Mouse (Mus musculus) hindbrain, postnatal 0 days (tissue): Measurements from ENCODE around the gene Rbms1. TPM values are rescaled to one million over a fixed set of nuclear protein-coding genes. Genes with fewer than 3 reads are reported as not detected.

Experiments used
- ATAC-seq: fragments of 200-750 bp; cut with Nextera tagmentation; 2 replicates; pipeline ENCODE4 v1.8.0; 2017; ENCODE audit warnings: mild to moderate bottlenecking, moderate TSS enrichment, moderate library complexity
- DNase-seq: peaks from one replicate; pipeline ENCODE4 v3.0.0-alpha.2; 2015; ENCODE audit warnings: low spot score
- H3K27ac ChIP-seq: fragments of 300-500 bp; sonication (generic); 2 replicates; pipeline ENCODE4 v1.5.1; 2014; ENCODE audit warnings: mild to moderate bottlenecking
- H3K27me3 ChIP-seq: fragments of 300-500 bp; sonication (generic); 2 replicates; pipeline ENCODE4 v1.6.1; 2014; ENCODE audit warnings: low read length, mixed read lengths; ENCODE audit not compliant: insufficient read depth
- H3K36me3 ChIP-seq: fragments of 300-500 bp; sonication (generic); 2 replicates; pipeline ENCODE4 v1.6.1; 2014; ENCODE audit warnings: low read length, mixed read lengths; ENCODE audit not compliant: insufficient read depth
- H3K4me1 ChIP-seq: fragments of 300-500 bp; sonication (generic); 2 replicates; pipeline ENCODE4 v1.6.1; 2014; ENCODE audit warnings: antibody characterized with exemption, low read length, mixed read lengths; ENCODE audit not compliant: insufficient read depth
- H3K4me2 ChIP-seq: fragments of 300-500 bp; sonication (generic); 2 replicates; pipeline ENCODE4 v1.6.1; 2014; ENCODE audit warnings: low read depth, mild to moderate bottlenecking, low read length, moderate library complexity, mixed read lengths
- H3K4me3 ChIP-seq: fragments of 300-500 bp; sonication (generic); 2 replicates; pipeline ENCODE4 v1.5.1; 2014; ENCODE audit warnings: low read length
- H3K9ac ChIP-seq: fragments of 300-500 bp; sonication (generic); replicated peaks from 2 replicates; pipeline ENCODE4 v1.6.1; 2014; ENCODE audit warnings: mild to moderate bottlenecking, low read length, moderate library complexity, mixed read lengths
- H3K9me3 ChIP-seq: fragments of 300-500 bp; sonication (generic); 2 replicates; pipeline ENCODE4 v1.6.1; 2016; ENCODE audit warnings: low read length, mixed read lengths
- CTCF ChIP-seq: IDR thresholded peaks from 2 replicates; pipeline ENCODE4 v1.5.1; 2016; ENCODE audit warnings: antibody characterized with exemption, control low read depth, low read depth
- WGBS: fragments of 180-500 bp; shearing (Covaris S2); extraction: QIAGEN DNeasy Blood & Tissue Kit; methylation state at CpG from one replicate; pipeline ENCODE4 v1.1.7; 2014; 5-methylcytosine and 5-hydroxymethylcytosine counted together
- polyA plus RNA-seq: library from polyadenylated mRNA; unstranded; fragments of >200 nt; fragmentation: Nextera tagmentation; extraction: Ambion mirVana; gene quantifications from 2 replicates; pipeline ENCODE4 v1.2.1, GENCODE M21; 2015
- total RNA-seq: library from RNA; depleted of rRNA; stranded (reverse); fragments of >200 nt; gene quantifications from 2 replicates; pipeline ENCODE4 v1.2.3, GENCODE M21; 2014

Rbms1 gene
- total and polyA plus RNA-seq, 2 experiments from 2014 or later = 66.2 to 69.7 TPM

DNA sequence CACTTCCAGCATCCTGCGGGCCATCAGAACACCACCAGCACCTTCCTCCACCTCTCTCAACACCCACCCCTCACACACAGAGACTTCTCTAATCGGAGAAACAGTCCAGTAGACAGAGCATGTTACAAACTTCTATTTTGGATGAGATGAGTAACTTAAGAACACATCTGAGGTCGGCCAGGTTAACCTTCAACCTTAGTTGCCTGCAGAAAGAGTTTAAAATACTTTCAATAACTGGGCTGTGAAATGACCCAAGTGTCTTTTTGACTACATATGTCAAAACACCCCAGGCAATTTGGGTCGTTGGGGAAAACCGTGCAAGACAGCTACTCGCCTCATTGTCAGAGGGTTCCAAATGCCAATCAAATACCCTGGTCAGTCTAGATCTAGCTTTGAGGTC is 250.5 kb downstream of the Rbms1 start:
- 76% methylated on average over 6 of the region's 6 CpGs for WGBS
- ATAC-seq (no peak), DNase-seq (no peak)
- Histone ChIP-seq H3K9ac (no peak overlapping the region), H3K9me3 (no peaks in the 10 kb centered on the region), H3K4me3 (no peak overlapping the region), H3K4me2 (no peak overlapping the region), H3K4me1 (peaks cover 8% of the 10 kb centered on the region), H3K27me3 (no peaks in the 10 kb centered on the region), H3K27ac (no peak overlapping the region), H3K36me3 (no peaks in the 10 kb centered on the region)
- no peak for TF ChIP-seq CTCF

DNA sequence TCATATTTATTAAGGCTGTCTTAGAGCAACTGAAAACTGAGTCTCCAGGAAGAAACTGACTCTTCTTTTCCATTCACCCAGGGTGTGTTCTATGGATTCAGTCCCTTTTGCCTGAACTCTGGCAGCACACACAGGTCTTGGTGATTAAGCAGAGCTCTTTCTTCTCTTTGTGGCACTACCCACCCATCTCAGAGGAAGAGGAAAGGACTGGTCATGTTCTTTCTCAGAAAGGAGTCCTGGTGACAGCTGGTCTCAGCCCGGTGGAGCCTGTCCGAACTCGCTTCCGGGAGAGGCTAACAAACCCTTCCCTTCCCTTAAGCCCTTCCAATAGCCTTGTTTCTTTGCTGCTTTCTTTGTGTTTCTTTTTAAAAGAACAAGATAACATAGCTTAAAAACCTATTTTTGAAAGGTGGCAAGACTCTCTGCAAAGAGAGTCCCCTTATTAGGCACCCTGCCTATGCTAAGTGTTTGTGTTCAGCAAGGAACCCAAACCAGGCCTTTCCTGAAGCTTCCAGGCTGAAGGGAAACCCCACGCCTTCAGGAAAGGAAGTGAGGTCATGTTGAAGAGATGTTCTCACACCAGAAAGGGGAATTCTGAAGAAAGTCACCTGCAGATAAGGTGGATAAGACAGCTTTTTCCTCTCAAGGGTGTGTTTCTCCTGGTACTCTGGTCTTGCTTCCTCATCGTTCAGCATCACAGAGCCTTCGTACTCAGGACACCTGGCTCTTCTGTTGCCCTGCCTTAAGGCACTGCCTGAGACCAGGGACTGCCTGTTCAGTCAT is 251.7 kb downstream of the Rbms1 start:
- H3K27me3 ChIP-seq = no peaks in the 10 kb centered on the region
- ATAC-seq = no peak
- no peak overlapping the region for H3K4me3 ChIP-seq
- H3K9ac ChIP-seq = no peak overlapping the region
- H3K9me3 ChIP-seq = no peaks in the 10 kb centered on the region
- H3K27ac ChIP-seq = no peak overlapping the region
- H3K4me2 ChIP-seq = no peak overlapping the region
- no peaks in the 10 kb centered on the region for H3K36me3 ChIP-seq
- no peak for TF ChIP-seq CTCF
- peaks cover 8% of the 10 kb centered on the region for H3K4me1 ChIP-seq
- DNase-seq = no peak
- 90% methylated on average over 7 of the region's 7 CpGs for WGBS

DNA sequence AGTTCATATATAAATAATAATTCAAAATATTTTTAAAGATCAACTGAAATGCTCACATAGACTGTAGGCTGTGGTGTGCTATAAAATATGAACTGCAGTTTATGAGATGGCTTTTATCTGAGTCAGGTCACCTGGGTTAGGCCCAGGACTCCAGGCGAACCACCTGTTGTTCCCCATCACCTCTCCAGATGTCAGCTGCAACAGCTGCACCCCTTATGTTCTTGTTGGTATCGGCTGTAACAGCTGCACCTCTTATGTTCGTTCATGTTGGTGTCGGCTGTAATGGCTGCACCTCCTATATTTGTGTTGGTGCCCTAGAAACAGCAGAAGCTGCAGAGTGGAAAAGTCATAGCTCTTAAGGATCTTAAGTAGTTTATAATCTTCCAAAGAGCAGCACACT is 252.7 kb downstream of the Rbms1 start:
- ATAC-seq (no peak), DNase-seq (no peak)
- Histone ChIP-seq H3K4me2 (no peak overlapping the region), H3K4me1 (peaks cover 8% of the 10 kb centered on the region), H3K36me3 (no peaks in the 10 kb centered on the region), H3K4me3 (no peak overlapping the region), H3K9ac (no peak overlapping the region), H3K27ac (no peak overlapping the region), H3K9me3 (no peaks in the 10 kb centered on the region), H3K27me3 (no peaks in the 10 kb centered on the region)
- WGBS = 96% methylated on average over 4 of the region's 4 CpGs
- no peak for TF ChIP-seq CTCF

DNA sequence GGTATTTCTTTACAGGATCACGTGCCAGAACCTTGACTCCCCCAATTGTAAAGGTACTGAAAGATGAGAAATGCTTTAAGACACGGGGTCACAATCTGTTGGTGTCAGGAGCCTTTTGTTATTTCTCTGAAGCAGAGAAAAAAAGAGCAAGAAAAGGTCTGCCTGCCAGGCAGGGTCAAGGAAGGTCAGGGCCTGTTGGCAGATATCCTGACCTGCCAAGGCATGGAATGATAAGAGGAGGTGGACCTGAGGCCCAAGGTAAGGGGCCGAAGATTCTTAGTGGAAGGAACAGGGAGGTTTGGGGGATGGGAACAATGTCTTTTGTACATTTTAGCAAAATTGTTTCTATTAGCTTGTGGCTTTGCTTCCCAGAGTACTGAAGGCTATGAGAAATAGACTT is 254.3 kb downstream of the Rbms1 start:
- no peak for ATAC-seq
- 36% methylated on average over 3 of the region's 3 CpGs for WGBS
- H3K27ac ChIP-seq = no peak overlapping the region

DNA sequence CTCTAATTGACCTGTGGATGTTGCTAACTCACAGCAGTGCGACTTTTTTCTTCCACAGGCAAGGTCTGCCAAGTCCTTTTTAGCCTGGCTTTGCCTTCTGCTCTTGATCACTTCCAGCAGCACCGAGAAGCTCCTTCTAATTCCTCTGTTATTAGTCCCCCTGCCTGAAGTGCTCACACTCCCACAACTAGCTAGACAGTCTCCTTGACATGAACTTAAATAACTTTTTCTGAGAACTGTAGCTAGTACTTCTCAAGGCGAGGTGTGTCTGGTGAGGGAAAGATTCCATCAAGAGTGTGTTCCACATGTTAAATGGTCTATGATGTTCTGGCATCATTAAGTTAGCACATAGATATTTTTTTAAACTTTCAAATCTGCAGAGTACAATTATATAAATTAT is 256.1 kb downstream of the Rbms1 start:
- H3K27ac ChIP-seq = no peak overlapping the region
- TF ChIP-seq CTCF = no peak
- ATAC-seq = no peak
- no peak overlapping the region for H3K4me2 ChIP-seq
- no peak overlapping the region for H3K4me3 ChIP-seq
- WGBS = 84% methylated on average over 3 of the region's 3 CpGs
- H3K9ac ChIP-seq = no peak overlapping the region
- H3K4me1 ChIP-seq = no peaks in the 10 kb centered on the region
- H3K36me3 ChIP-seq = no peaks in the 10 kb centered on the region
- no peaks in the 10 kb centered on the region for H3K27me3 ChIP-seq
- no peak for DNase-seq
- no peaks in the 10 kb centered on the region for H3K9me3 ChIP-seq

More for the DNA sequence above, 254.3 kb downstream of the Rbms1 start:
- no peak for TF ChIP-seq CTCF
- Histone ChIP-seq H3K36me3 (no peaks in the 10 kb centered on the region), H3K4me1 (peaks cover 1% of the 10 kb centered on the region; the same call in 1 of the 2 replicates), H3K4me3 (no peak overlapping the region), H3K9me3 (no peaks in the 10 kb centered on the region), H3K27me3 (no peaks in the 10 kb centered on the region), H3K9ac (no peak overlapping the region), H3K4me2 (no peak overlapping the region)
- no peak for DNase-seq

DNA sequence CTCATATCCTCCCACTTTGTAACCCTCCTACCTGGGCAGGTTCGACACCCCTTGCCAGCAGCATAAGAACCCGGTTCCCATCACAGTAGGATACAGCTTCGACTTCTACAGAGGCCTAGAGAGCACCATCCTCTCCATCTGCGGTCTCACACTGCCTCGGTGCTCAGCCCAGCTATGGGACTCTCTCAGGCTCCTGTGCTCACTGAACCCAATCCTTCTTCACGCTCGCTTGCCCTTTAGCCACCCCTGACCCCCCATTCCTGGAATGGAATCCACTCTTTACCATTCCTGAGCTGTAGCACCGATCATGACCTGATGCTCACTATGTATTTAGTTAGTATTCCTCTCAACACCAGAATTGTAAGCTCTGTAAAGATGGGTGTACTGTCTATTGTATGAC is 257.6 kb downstream of the Rbms1 start:
- no peak overlapping the region for H3K27ac ChIP-seq
- H3K27me3 ChIP-seq = no peaks in the 10 kb centered on the region
- no peaks in the 10 kb centered on the region for H3K4me1 ChIP-seq
- H3K4me2 ChIP-seq = no peak overlapping the region
- DNase-seq = no peak
- no peaks in the 10 kb centered on the region for H3K36me3 ChIP-seq
- TF ChIP-seq CTCF = no peak
- H3K4me3 ChIP-seq = no peak overlapping the region
- no peak overlapping the region for H3K9ac ChIP-seq
- no peak for ATAC-seq
- no peaks in the 10 kb centered on the region for H3K9me3 ChIP-seq
- WGBS = 93% methylated on average over 8 of the region's 8 CpGs

DNA sequence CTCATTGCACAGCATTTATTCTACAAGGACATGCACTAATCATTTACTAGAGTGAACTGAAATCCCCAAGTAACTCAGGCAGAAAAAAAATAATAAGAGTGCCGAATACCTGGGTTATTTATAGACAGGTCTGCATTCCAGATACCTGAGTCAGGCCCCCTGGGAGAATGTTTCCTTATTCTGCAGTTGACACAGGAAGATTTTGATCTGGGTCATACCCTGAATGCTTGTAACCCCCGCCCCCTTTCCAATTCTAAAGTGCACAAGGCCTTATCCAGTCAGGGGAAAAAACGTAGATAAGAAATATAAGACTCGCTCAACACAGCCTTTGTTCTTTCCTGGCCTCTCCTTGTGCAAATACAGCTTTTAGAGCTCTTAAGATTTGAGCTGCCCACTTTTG is 259.7 kb downstream of the Rbms1 start:
- ATAC-seq = no peak

More for the DNA sequence above, 259.7 kb downstream of the Rbms1 start:
- no peak for DNase-seq
- no peak for TF ChIP-seq CTCF
- Histone ChIP-seq H3K36me3 (no peaks in the 10 kb centered on the region), H3K4me3 (no peak overlapping the region), H3K4me1 (no peaks in the 10 kb centered on the region), H3K9me3 (no peaks in the 10 kb centered on the region), H3K4me2 (no peak overlapping the region), H3K27ac (no peak overlapping the region), H3K9ac (no peak overlapping the region), H3K27me3 (no peaks in the 10 kb centered on the region)
- WGBS = 73% methylated on average over 4 of the region's 4 CpGs
